Mouse (Mus musculus) urinary bladder, postnatal 0 days (tissue): ENCODE results near the gene Gm3286. TPM values are rescaled to one million over a fixed set of nuclear protein-coding genes. Genes with fewer than 3 reads are reported as not detected.

Experiments used
- polyA plus RNA-seq: library from polyadenylated mRNA; unstranded; fragments of >200 nt; fragmentation: Nextera tagmentation; extraction: Ambion mirVana; gene quantifications from 2 replicates; pipeline ENCODE4 v1.2.1, GENCODE M21; 2015

Gm3286 gene
- polyA plus RNA-seq, result not detected in 2 replicates

GRCm38 (mm10) chr5:95510458-95510857 lies at the start of gene Gm3286:
Gm3286 (plus strand) TSS chr5:95510758.

Other genes starting within 250 kb of the Gm3286 start
- not detected in 2 replicates for gene Gm10424, start 238.0 kb upstream of the Gm3286 start, polyA plus RNA-seq
- gene Gm3259, start 204.8 kb upstream of the Gm3286 start, polyA plus RNA-seq, result not detected in 2 replicates
- gene D5Ertd577e, start 54.0 kb upstream of the Gm3286 start, polyA plus RNA-seq, result not detected in 2 replicates
- not detected in 2 replicates for gene Gm7971, start 84.1 kb downstream of the Gm3286 start, polyA plus RNA-seq
- gene Gm7978, start 225.4 kb downstream of the Gm3286 start, polyA plus RNA-seq, result not detected in 2 replicates
- not detected in 2 replicates for gene Gm7982, start 231.3 kb downstream of the Gm3286 start, polyA plus RNA-seq